Mouse (Mus musculus) ovary, postnatal 10 days (tissue): Measurements from ENCODE around the gene Pibf1.

Experiments
- DNase-seq: peaks from one replicate; pipeline ENCODE4 v3.0.0; 2022; ENCODE audit warnings: low spot score

Pibf1 gene

GRCm38 (mm10) chr14:99266749-99267148, 167.5 kb downstream of the Pibf1 start:
- no peak for DNase-seq

DNA sequence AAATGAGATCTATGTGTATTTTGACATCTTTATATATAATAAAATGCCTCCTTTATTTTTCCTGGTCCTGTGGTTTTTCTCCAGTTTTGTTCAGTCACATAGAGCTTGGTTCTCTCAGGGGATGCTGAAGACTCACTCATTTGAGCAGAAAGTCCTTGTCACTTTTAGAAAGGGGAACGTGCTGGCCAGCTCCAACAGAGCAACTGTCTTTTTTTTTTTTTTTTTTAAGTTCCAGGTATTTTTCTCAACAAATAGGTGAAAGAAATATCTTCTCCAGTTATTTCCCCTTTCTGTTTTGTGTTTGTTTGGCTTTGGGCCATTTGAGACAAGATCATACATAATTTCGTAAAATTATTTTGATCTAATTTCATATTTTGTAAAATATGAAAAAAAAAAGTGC, 174.8 kb downstream of the Pibf1 start:
- DNase-seq = no peak

DNA sequence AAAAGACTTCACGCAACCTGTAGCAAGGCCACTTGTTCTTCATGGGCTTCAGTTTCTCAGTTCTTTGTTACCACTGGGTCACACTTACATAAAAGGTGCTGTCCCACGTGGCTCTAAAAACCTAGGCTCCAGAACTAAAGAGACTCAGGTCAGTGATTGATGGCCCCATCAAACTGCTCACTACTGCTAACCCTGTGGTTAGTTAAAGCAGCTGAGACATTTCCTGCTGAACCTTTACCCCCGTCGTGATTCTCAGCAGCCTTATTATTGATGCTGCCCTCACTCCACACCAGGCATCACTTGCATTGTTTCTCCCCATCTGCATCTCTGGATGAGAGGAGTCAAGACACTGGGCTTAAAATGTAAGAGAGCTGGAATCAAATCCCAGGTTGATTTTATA, 176.6 kb downstream of the Pibf1 start:
- no peak for DNase-seq

DNA sequence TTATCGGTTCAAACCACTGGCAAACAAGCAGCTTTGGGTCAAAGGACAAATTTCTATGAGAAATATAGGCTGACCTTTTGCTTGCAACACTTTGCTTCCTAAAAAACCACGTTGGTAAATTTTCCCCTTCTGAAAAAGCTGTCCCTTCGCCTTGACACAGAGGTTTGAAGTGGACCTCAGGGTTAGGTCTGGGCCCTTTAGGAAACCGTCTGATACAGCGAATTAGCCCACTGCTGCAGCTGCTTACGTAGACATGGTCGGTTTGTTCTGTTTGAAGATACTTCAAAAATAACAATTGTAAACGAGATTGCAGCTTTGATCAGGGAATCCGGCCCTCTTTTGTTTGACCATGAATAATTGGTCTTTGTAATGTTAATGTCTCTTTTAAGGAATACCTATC, 179.1 kb downstream of the Pibf1 start:
- DNase-seq = no peak

GRCm38 (mm10) chr14:99278763-99279486, 179.7 kb downstream of the Pibf1 start:
- no peak for DNase-seq

GRCm38 (mm10) chr14:99280399-99280798, 181.2 kb downstream of the Pibf1 start:
- no peak for DNase-seq

GRCm38 (mm10) chr14:99280825-99281433, 181.7 kb downstream of the Pibf1 start:
- DNase-seq = no peak

GRCm38 (mm10) chr14:99285486-99285885, 186.3 kb downstream of the Pibf1 start:
- no peak for DNase-seq

DNA sequence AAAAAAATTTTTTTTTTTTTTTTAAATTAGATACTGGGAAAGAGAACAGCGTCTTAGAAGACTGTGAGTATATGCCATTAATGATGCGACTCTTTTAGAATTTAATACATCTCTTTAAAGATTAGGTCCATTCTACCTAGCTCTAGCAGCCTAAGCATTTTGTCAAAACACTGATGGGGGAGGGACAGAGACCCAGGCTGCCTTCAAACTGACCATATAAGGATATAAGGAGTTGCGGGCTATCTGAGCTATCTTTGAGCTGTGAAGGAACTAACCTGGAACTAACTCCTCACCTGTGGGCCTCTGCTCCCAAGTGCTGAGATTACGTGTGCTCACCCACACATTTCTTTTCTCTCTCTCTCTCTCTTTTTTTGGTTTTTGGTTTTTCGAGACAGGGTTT, 193.0 kb downstream of the Pibf1 start:
- DNase-seq = no peak

- no peak for DNase-seq
Observed at GRCm38 (mm10) chr14:99294424-99294823, 195.2 kb downstream of the Pibf1 start.

- DNase-seq = no peak
Observed at GRCm38 (mm10) chr14:99295606-99296341, 196.6 kb downstream of the Pibf1 start.

GRCm38 (mm10) chr14:99298385-99299021, 199.3 kb downstream of the Pibf1 start, which contains the start of gene Klf5:
Gene Klf5 (plus strand): TSS chr14:99298691.
- peak; percentile 85 for DNase-seq

- peak; percentile 39 for DNase-seq
Observed at GRCm38 (mm10) chr14:99299022-99299481, 199.8 kb downstream of the Pibf1 start.

DNA sequence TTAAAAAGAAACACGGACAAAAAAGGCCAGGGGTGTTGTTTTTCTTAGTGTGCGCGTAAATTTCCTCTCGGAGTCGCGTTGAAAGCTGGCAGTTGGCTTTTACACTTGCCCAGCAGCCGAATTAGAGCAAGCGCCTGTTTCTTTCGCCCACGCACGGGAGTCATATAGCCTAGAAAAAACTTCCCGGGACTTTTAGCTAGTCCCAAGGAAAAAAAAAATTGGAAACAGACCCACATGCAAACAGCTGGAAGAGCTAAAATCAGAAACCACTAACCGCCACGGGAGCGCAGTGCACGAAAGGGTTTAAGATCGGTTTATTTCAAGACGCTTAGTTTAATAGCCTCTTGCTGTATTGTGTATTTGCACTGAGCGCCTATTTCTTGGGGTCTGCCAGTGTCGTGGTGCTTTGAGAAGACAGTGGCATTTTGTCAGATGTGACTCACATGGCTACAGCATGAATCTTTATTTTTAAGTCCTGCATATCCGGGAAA, 200.5 kb downstream of the Pibf1 start:
- DNase-seq = no peak

DNA sequence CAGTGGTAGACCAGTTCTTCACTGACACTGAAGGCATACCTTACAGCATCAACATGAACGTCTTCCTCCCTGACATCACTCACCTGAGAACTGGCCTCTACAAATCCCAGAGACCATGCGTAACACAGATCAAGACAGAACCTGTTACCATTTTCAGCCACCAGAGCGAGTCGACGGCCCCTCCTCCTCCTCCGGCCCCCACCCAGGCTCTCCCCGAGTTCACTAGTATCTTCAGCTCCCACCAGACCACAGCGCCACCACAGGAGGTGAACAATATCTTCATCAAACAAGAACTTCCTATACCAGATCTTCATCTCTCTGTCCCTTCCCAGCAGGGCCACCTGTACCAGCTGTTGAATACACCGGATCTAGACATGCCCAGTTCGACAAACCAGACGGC, 202.2 kb downstream of the Pibf1 start:
- DNase-seq = no peak
